Mouse (Mus musculus) small intestine, adult 2 months (tissue): ENCODE measurements at regions not wholly inside any gene's neighbourhood (a gene's known extent, or its start where the extent isn't known, plus 50 kb on each side); places are given as distances from the start of the nearest gene placed in this dataset.

Source experiments
- CTCF ChIP-seq: fragments of 200-500 bp; IDR thresholded peaks from 2 replicates; pipeline ENCODE4 v1.5.1; 2012; ENCODE audit warnings: low read depth, mild to moderate bottlenecking, control low read depth, inconsistent platforms, low read length, moderate library complexity, mixed read lengths; ENCODE audit not compliant: insufficient replicate concordance, insufficient read length; ENCODE audit errors: extremely low read depth
- POLR2A ChIP-seq: fragments of 200-500 bp; IDR thresholded peaks from 2 replicates; pipeline ENCODE4 v1.6.1; 2012; ENCODE audit warnings: low read depth, mild to moderate bottlenecking, control low read depth, inconsistent platforms, low read length, moderate library complexity

DNA sequence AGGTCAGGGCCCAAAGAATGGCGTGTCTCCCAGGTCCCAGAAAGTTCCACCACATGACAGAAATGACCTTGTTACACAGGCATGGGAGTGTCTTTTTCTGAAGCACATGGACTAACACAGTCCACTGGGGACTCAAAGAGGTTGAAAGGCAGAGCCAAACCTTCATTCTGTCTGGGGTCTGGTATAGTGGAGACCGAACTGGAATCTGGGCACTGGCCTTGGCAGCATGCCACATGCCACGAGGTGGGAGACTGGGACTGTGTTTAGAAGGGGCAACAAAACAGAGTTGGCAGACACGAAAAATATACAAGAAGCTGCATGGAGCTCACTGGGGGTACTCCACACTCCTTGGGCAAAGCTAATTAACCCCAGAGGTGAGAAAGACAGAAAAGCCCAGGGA lies 293.6 kb upstream of the Cdh4 start:
- no peak for TF ChIP-seq CTCF
- no peak for TF ChIP-seq POLR2A
